Mouse (Mus musculus) MEL (cell line): ENCODE data around the gene Fev. TPM values are rescaled to one million over a fixed set of nuclear protein-coding genes. Genes with fewer than 3 reads are reported as not detected.

ENCODE experiments used
- DNase-seq: peaks from one replicate; pipeline ENCODE4 v3.0.0; 2011; ENCODE audit warnings: low read depth, low spot score
- H3K27ac ChIP-seq: 2 replicates; pipeline ENCODE4 v1.5.1; 2012; ENCODE audit warnings: low read depth, mild to moderate bottlenecking, control low read depth, low read length, moderate library complexity; ENCODE audit not compliant: control insufficient read depth
- H3K27me3 ChIP-seq, 2 experiments: fragments of 150-350 bp in 1 of 2; sonication (generic) in 1 of 2; 2 replicates each; pipeline ENCODE4 v1.6.1; 2012; ENCODE audit warnings: low read length in 2 of 2, mild to moderate bottlenecking in 2 of 2, improper control_type of control experiment in 1 of 2, moderate library complexity in 1 of 2; ENCODE audit not compliant: insufficient read depth in 2 of 2, control insufficient read depth in 1 of 2
- H3K36me3 ChIP-seq, 2 experiments: 2 replicates each; pipeline ENCODE4 v1.6.1; 2012 to 2014; ENCODE audit warnings: low read length in 2 of 2, improper control_type of control experiment in 1 of 2, inconsistent platforms in 1 of 2, mild to moderate bottlenecking in 1 of 2; ENCODE audit not compliant: insufficient read depth in 2 of 2, control insufficient read depth in 1 of 2
- H3K4me1 ChIP-seq, 2 experiments: fragments of 150-350 bp in 1 of 2; sonication (generic) in 1 of 2; 2 replicates each; pipeline ENCODE4 v1.6.1; 2012; ENCODE audit warnings: low read length in 2 of 2, improper control_type of control experiment in 1 of 2, mild to moderate bottlenecking in 1 of 2; ENCODE audit not compliant: insufficient read depth in 2 of 2, control insufficient read depth in 1 of 2
- H3K4me3 ChIP-seq, 2 experiments: fragments of 150-350 bp in 1 of 2; sonication (generic) in 1 of 2; 2 replicates each; pipeline ENCODE4 v1.5.1; 2012; ENCODE audit warnings: low read depth in 2 of 2, low read length in 2 of 2, mild to moderate bottlenecking in 2 of 2, moderate library complexity in 2 of 2, control low read depth in 1 of 2, improper control_type of control experiment in 1 of 2; ENCODE audit not compliant: control insufficient read depth in 1 of 2, insufficient read depth in 1 of 2
- H3K79me2 ChIP-seq: 2 replicates; pipeline ENCODE4 v1.6.1; 2012; ENCODE audit warnings: mild to moderate bottlenecking, low read length, moderate library complexity; ENCODE audit not compliant: control insufficient read depth, poor library complexity, insufficient read depth
- H3K9ac ChIP-seq: 2 replicates; pipeline ENCODE4 v1.6.1; 2012; ENCODE audit warnings: low read depth, mild to moderate bottlenecking, control low read depth, low read length, moderate library complexity; ENCODE audit not compliant: control insufficient read depth, poor library complexity, severe bottlenecking
- H3K9me3 ChIP-seq: fragments of 150-350 bp; sonication (generic); replicated peaks from 2 replicates; pipeline ENCODE4 v1.6.1; 2012; ENCODE audit warnings: mild to moderate bottlenecking, low read length, improper control_type of control experiment, moderate library complexity; ENCODE audit not compliant: insufficient read depth
- CHD2 ChIP-seq: IDR thresholded peaks from 2 replicates; pipeline ENCODE4 v1.6.1; 2011; ENCODE audit warnings: low read length, improper control_type of control experiment
- CTCF ChIP-seq, 3 experiments: IDR thresholded peaks in 2 of 3; conservative IDR thresholded peaks in 1 of 3; 2 replicates each; pipeline ENCODE4 v1.5.1; 2011 to 2012; ENCODE audit warnings: low read length in 3 of 3, low read depth in 2 of 3, mild to moderate bottlenecking in 2 of 3, improper control_type of control experiment in 1 of 3, inconsistent platforms in 1 of 3, mixed read lengths in 1 of 3, moderate library complexity in 1 of 3; ENCODE audit not compliant: control insufficient read depth in 1 of 3, insufficient read depth in 1 of 3, poor library complexity in 1 of 3, severe bottlenecking in 1 of 3
- EP300 ChIP-seq, 2 experiments: IDR thresholded peaks; 2 replicates each; pipeline ENCODE4 v1.6.1; 2011; ENCODE audit warnings: improper control_type of control experiment in 2 of 2, low read length in 2 of 2, low read depth in 1 of 2, mild to moderate bottlenecking in 1 of 2
- GABPA ChIP-seq: IDR thresholded peaks from 2 replicates; pipeline ENCODE4 v1.6.1; 2012; ENCODE audit warnings: low read depth, mild to moderate bottlenecking, inconsistent platforms, low read length, improper control_type of control experiment, moderate library complexity
- MAX ChIP-seq: IDR thresholded peaks from 2 replicates; pipeline ENCODE4 v1.6.1; 2011; ENCODE audit warnings: low read length, improper control_type of control experiment
- MXI1 ChIP-seq: IDR thresholded peaks from 2 replicates; pipeline ENCODE4 v1.6.1; 2011; ENCODE audit warnings: mild to moderate bottlenecking, low read depth, low read length, improper control_type of control experiment
- MYB ChIP-seq: IDR thresholded peaks from 2 replicates; pipeline ENCODE4 v1.6.1; 2011; ENCODE audit warnings: mild to moderate bottlenecking, low read depth, low read length, improper control_type of control experiment
- MYC ChIP-seq: IDR thresholded peaks from 2 replicates; pipeline ENCODE4 v1.6.1; 2011; ENCODE audit warnings: low read depth, mild to moderate bottlenecking, low read length, improper control_type of control experiment, moderate library complexity
- NELFE ChIP-seq: IDR thresholded peaks from 2 replicates; pipeline ENCODE4 v1.6.1; 2011; ENCODE audit warnings: low read depth, low read length, improper control_type of control experiment
- SMC3 ChIP-seq: IDR thresholded peaks from 2 replicates; pipeline ENCODE4 v1.6.1; 2011; ENCODE audit warnings: low read depth, low read length, improper control_type of control experiment
- TAL1 ChIP-seq: IDR thresholded peaks from 2 replicates; pipeline ENCODE4 v1.6.1; 2012; ENCODE audit warnings: mild to moderate bottlenecking, inconsistent platforms, low read length, moderate library complexity, mixed read lengths
- UBTF ChIP-seq: IDR thresholded peaks from 2 replicates; pipeline ENCODE4 v1.6.1; 2012; ENCODE audit warnings: low read depth, mild to moderate bottlenecking, inconsistent platforms, low read length, improper control_type of control experiment, moderate library complexity, borderline replicate concordance; ENCODE audit not compliant: insufficient read depth
- USF1 ChIP-seq: IDR thresholded peaks from 2 replicates; pipeline ENCODE4 v1.6.1; 2014; ENCODE audit warnings: low read depth, mild to moderate bottlenecking, inconsistent platforms, low read length, improper control_type of control experiment, moderate library complexity
- ZKSCAN1 ChIP-seq: IDR thresholded peaks from 2 replicates; pipeline ENCODE4 v1.6.1; 2012; ENCODE audit warnings: low read depth, mild to moderate bottlenecking, inconsistent platforms, low read length, improper control_type of control experiment, moderate library complexity
- polyA plus RNA-seq, 2 experiments: library from polyadenylated mRNA; stranded (reverse) in 1 of 2; unstranded in 1 of 2; fragments of >175 nt in 1 of 2; fragments of >200 nt in 1 of 2; gene quantifications; 2 replicates each; pipeline versions ENCODE4 v1.2.1 to v1.2.4; 2012; ENCODE audit warnings: low replicate concordance in 2 of 2, low read depth in 1 of 2; ENCODE audit not compliant: insufficient read length in 2 of 2, insufficient read depth in 1 of 2, missing spikeins in 1 of 2
- total RNA-seq: library from RNA; depleted of rRNA; stranded (reverse); fragments of 300-350 nt; gene quantifications from 2 replicates; pipeline ENCODE4 v1.2.3, GENCODE M21; 2012

Gene Fev
- total and polyA plus RNA-seq, 3 experiments: not detected

DNA sequence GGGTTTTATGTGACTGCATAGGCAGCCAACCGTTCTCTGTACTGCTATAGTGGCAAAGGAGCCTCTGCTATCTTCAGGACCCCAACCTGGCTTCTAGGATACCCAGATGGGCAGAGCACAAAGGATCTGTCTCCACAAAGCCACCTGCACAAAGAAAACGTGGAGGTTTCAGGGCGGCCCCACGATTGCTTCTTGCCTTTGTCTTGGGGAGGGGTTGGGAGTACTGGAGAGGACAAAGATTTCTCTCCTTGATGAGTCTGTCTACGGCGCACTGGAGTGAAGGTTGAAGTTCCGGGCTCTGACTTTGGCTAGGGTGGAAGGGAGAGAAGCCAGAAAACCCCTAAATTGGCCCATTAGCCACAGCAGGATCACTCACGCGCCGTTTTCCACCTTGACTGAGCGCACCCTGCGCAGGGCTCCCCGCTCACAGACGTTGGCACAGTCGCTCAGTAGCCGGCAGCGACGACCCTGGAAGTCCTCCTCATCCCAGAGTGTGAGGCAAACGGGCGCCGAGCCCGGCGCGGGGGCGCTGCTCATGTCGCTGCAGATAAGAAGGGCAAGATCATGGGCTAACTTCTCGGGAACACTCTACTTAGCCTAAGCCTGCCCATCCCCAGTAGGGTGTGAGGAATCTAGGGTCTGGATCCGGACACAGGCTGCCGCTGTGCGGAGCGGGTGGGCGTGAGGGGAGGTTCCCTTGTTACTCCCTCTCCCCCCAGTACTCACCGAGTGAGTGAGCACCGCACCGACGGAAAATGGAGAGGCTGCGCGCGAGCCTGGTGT is 7.3 kb upstream of the Fev start:
- Histone ChIP-seq H3K27ac (no peak overlapping the region), H3K9ac (no peak overlapping the region), H3K4me1 (no peaks in the 10 kb centered on the region), H3K9me3 (no peaks in the 10 kb centered on the region), H3K27me3 (no peaks in the 10 kb centered on the region), H3K79me2 (no peaks in the 10 kb centered on the region), H3K4me3 (no peak overlapping the region), H3K36me3 (no peaks in the 10 kb centered on the region)
- no peak for DNase-seq
- TF ChIP-seq ZKSCAN1 (no peak), TAL1 (no peak), MXI1 (no peak), MYB (no peak), CHD2 (no peak), SMC3 (no peak), USF1 (no peak)

DNA sequence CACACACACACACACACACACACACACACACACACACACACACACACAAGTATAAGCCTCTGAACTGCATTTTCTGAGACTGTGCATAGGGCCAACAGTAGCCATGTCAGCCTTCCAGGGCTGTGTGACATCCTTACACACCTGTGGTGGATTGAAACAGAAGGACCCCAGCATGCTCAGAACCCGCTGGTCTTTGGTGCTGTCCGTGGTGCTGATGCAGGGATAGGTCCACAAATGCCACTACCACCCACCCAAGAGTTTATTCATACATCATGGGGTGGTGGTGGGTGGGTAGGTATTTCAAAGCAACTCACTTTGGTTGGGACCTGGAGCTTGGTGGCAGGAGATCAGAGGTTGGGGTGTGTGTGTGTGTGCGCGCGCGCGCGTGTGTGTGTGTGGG is 6.3 kb upstream of the Fev start:
- Histone ChIP-seq H3K9me3 (no peaks in the 10 kb centered on the region), H3K4me3 (no peak overlapping the region), H3K27me3 (no peaks in the 10 kb centered on the region), H3K9ac (no peak overlapping the region), H3K79me2 (no peaks in the 10 kb centered on the region), H3K4me1 (no peaks in the 10 kb centered on the region), H3K27ac (no peak overlapping the region), H3K36me3 (no peaks in the 10 kb centered on the region)
- no peak for TF ChIP-seq MXI1
- no peak for TF ChIP-seq NELFE
- TF ChIP-seq EP300 (IDR thresholded peaks at IDR 0.05; ENCODE audit: low read depth in 1 of 2, low read length in 2 of 2): no peak
- TF ChIP-seq MAX: no peak
- no peak for TF ChIP-seq GABPA
- DNase-seq: peak; percentile 62

DNA sequence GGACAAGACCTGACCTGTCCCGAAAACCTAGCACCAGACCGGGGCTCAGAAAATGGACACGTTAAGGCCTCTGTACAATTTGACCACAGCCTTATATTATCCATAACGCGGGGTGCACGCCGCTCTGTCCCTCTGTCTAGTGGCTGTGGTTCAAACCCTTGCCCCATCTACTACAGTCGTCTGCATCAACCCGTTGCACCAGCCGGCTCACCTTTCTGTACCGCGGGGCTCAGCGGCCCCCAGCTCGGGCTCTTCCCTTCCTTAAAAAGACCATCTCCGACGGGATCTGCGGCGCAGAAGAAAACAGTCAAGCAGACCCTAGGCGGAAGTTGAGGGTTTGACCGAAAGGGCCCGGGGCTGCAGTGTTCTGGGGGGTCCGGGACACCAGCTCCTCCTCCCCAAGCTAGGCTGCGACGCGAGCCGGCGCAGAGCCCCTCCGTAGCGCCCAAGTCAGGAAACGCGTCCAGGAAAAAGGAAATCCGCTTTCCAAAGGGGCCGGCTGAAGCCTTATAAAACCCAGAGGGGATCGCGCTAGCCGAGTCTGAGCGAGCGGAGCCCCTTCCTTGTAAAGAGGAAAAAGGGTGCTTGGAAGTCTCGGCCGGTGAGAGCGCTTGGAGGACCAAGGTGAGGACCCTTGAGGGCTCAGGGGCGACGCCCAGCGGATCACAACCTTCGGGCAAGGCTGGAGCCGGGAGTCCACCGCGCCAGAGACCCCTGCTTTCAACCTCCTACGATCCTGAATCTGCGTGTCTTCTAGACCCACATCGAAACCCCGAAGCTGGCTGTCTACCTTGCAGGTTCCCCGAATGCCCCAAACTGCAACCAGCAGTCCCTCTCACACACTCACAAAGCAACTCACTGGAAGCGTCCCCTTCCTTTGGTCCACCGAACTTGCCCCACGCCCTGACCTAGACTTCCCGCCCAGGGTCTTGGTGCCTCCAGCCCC is 750 bp downstream of the Fev start:
- Histone ChIP-seq H3K27me3 (no peaks in the 10 kb centered on the region), H3K27ac (no peak overlapping the region), H3K36me3 (no peaks in the 10 kb centered on the region)

More for the DNA sequence above, 750 bp downstream of the Fev start:
- no peak for DNase-seq
- no peaks in the 10 kb centered on the region for H3K9me3 ChIP-seq
- H3K79me2 ChIP-seq: no peaks in the 10 kb centered on the region
- H3K9ac ChIP-seq: no peak overlapping the region
- no peaks in the 10 kb centered on the region for H3K4me1 ChIP-seq
- no peak overlapping the region for H3K4me3 ChIP-seq
- TF ChIP-seq GABPA (no peak), CTCF (IDR thresholded peaks at IDR 0.05 in 2 of 3, conservative IDR thresholded peaks at IDR 0.05 in 1 of 3; ENCODE audit: control insufficient read depth in 1 of 3, insufficient read depth in 1 of 3, low read depth in 2 of 3, low read length in 3 of 3, poor library complexity in 1 of 3, severe bottlenecking in 1 of 3) (no peak), UBTF (no peak), MYC (no peak), USF1 (no peak)
